Mouse (Mus musculus) liver, embryonic 14.5 days (tissue): Measurements from ENCODE around the gene Sugp1. TPM values are rescaled to one million over a fixed set of nuclear protein-coding genes. Genes with fewer than 3 reads are reported as not detected.

ENCODE experiments used
- ATAC-seq: fragments of 200-750 bp; cut with Nextera tagmentation; 2 replicates; pipeline ENCODE4 v1.8.0; 2017; ENCODE audit warnings: moderate number of reproducible peaks, mild to moderate bottlenecking, moderate library complexity; ENCODE audit not compliant: insufficient read depth
- DNase-seq, 3 experiments: peaks; one replicate each; pipeline ENCODE4 v3.0.0-alpha.2; 2012 to 2013; ENCODE audit warnings: low read depth in 3 of 3, low spot score in 3 of 3
- H3K27ac ChIP-seq: fragments of 300-500 bp; sonication (generic); 2 replicates; pipeline ENCODE4 v1.5.1; 2014; ENCODE audit warnings: moderate library complexity, mild to moderate bottlenecking, control low read depth, inconsistent platforms
- H3K27me3 ChIP-seq: fragments of 300-500 bp; sonication (generic); 2 replicates; pipeline ENCODE4 v1.6.1; 2014; ENCODE audit warnings: mild to moderate bottlenecking, low read length, moderate library complexity; ENCODE audit not compliant: control insufficient read depth, insufficient read depth
- H3K36me3 ChIP-seq: fragments of 300-500 bp; sonication (generic); replicated peaks from 2 replicates; pipeline ENCODE4 v1.6.1; 2014; ENCODE audit warnings: low read depth; ENCODE audit not compliant: control insufficient read depth, insufficient read depth
- H3K4me1 ChIP-seq, 2 experiments: fragments of 200-500 bp in 1 of 2; fragments of 300-500 bp in 1 of 2; sonication (generic) in 1 of 2; replicated peaks; 2 replicates each; pipeline ENCODE4 v1.6.1; 2012 to 2014; ENCODE audit warnings: antibody characterized with exemption in 1 of 2, inconsistent platforms in 1 of 2, low read length in 1 of 2; ENCODE audit not compliant: control insufficient read depth in 2 of 2, insufficient read depth in 2 of 2
- H3K4me2 ChIP-seq: fragments of 300-500 bp; sonication (generic); 2 replicates; pipeline ENCODE4 v1.6.1; 2014; ENCODE audit warnings: low read depth, mild to moderate bottlenecking, control low read depth, moderate library complexity
- H3K4me3 ChIP-seq, 2 experiments: fragments of 200-500 bp in 1 of 2; fragments of 300-500 bp in 1 of 2; sonication (generic) in 1 of 2; 2 replicates each; pipeline ENCODE4 v1.5.1; 2012 to 2014; ENCODE audit warnings: low read depth in 2 of 2, low read length in 2 of 2, mild to moderate bottlenecking in 2 of 2, control low read depth in 1 of 2, inconsistent platforms in 1 of 2, moderate library complexity in 1 of 2; ENCODE audit not compliant: insufficient read depth in 1 of 2
- H3K9ac ChIP-seq: fragments of 300-500 bp; sonication (generic); replicated peaks from 2 replicates; pipeline ENCODE4 v1.6.1; 2014; ENCODE audit warnings: mild to moderate bottlenecking, control low read depth, moderate library complexity
- H3K9me3 ChIP-seq: fragments of 300-500 bp; sonication (generic); 2 replicates; pipeline ENCODE4 v1.6.1; 2016; ENCODE audit warnings: low read length, mixed read lengths; ENCODE audit not compliant: control insufficient read depth
- CTCF ChIP-seq: IDR thresholded peaks from 2 replicates; pipeline ENCODE4 v1.5.1; 2016; ENCODE audit warnings: antibody characterized with exemption, low read depth, control low read depth
- EP300 ChIP-seq: IDR thresholded peaks from 2 replicates; pipeline ENCODE4 v1.6.1; 2016; ENCODE audit warnings: antibody characterized with exemption, low read depth
- WGBS: fragments of 180-500 bp; shearing (Covaris S2); extraction: QIAGEN DNeasy Blood & Tissue Kit; methylation state at CpG from one replicate; pipeline ENCODE4 v1.1.7; 2014; ENCODE audit not compliant: insufficient replicate concordance; 5-methylcytosine and 5-hydroxymethylcytosine counted together
- polyA plus RNA-seq, 2 experiments: library from polyadenylated mRNA; depleted of rRNA in 1 of 2; stranded (reverse) in 1 of 2; unstranded in 1 of 2; fragments of >200 nt; fragmentation: Nextera tagmentation in 1 of 2; extraction: Ambion mirVana in 1 of 2; gene quantifications; 2 replicates each; pipeline versions ENCODE4 v1.2.1 to v1.2.3; 2012 to 2014

The Sugp1 gene
- polyA plus RNA-seq, 2 experiments: 6.2 to 8.8 TPM

DNA sequence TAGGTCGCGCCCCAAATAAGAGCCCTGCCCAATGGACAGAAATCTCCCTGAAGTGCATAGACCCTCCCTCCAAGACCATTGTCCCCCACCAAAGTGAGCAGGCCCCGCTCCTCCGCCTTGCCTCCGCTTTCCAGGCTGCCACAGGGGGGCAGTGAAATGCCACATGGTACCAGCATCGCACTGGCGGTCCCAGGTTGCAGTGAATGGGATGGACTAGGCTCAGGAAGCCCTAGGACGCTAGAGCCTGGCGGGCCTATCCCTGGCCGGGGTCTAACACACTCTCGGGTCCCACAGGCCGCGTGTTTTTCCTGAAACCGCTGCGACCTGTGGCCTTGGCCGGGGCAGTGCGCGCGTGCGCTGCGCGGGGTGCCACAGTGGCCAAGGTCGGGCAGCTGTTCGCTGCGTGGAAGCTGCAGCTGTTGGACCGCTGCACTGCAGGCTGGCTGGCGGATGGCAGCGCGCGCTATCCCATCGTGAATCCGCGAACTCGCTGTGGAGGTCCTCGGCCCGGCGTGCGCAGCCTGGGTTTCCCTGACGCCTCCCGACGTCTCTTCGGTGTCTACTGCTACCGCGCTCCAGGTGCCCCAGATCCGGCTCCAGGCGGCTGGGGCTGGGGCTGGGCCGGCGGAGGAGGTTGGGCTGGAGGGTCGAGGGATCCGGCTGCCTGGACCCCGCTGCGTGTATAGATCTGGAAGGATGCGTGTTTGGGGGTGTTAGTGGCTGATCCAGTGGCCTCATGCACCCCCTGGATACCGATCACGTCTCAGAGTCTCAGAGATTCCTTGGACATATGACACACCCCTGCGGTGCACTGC is 45.4 kb downstream of the Sugp1 start:
- H3K9me3 ChIP-seq: no peaks in the 10 kb centered on the region
- no peak overlapping the region for H3K27ac ChIP-seq
- no peak overlapping the region for H3K4me3 ChIP-seq
- TF ChIP-seq CTCF: peak; percentile 79
- TF ChIP-seq EP300: no peak
- H3K36me3 ChIP-seq: no peaks in the 10 kb centered on the region
- DNase-seq (no peak), ATAC-seq (no peak)
- no peak overlapping the region for H3K9ac ChIP-seq
- no peaks in the 10 kb centered on the region for H3K4me1 ChIP-seq
- peaks cover 82% of the 10 kb centered on the region for H3K27me3 ChIP-seq
- WGBS: 8% methylated on average over 56 of the region's 56 CpGs
- H3K4me2 ChIP-seq: peak overlapping the region; percentile 13; the same call in 1 of the 2 replicates

DNA sequence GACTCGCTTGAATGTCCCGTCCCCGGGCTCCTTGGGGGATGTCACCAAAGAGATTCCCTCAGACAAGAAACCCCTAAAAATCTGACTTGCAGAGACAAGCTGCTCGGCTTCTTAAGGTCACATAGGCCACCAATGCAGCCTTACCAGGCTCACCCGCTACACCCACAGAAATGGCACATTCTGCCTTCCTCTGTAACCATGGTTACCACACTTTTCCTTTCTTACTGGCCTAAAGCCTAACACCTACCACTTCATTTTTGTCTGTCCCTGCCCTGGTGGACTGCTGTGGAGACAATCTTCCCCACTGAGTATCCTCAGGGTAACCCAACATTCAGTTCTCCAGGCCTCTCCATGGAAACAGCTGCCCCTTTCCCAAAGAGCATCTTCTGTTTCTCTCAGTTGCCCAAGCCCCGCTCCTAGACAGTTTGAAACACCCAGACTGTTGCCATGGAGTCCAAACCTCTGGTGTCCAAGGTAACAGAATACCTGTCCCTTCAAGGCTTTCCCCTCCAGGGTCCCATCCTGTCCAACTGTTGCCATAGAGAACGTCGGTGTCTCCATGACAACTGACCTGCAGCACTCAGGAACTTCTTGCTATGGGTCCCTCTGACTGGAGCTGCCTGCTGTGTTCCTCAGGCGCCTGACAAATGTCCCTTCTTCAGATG is 46.8 kb downstream of the Sugp1 start:
- no peaks in the 10 kb centered on the region for H3K36me3 ChIP-seq
- ATAC-seq: no peak
- peaks cover 68% of the 10 kb centered on the region for H3K27me3 ChIP-seq

DNA sequence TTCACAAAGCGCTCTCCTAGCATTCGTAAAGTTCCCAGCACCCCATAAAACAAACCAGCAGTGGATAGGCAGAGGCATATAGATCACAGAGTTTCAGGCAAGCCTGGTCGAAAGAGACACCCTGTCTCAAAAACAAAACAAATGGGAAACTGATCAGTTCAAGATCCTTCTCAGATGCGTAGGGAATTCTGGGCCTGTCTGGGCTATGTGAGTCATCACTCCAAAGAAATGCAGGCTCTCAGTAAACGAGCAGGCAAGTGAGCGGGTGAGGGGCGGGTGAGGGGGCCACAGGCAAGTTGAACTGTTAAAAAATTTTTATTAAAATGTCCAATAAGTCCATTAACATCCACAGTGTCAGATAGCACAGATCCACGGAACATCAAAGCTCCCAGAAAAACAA is 50.2 kb downstream of the Sugp1 start:
- peaks cover 35% of the 10 kb centered on the region for H3K27me3 ChIP-seq
- ATAC-seq (no peak), DNase-seq (no peak)
- H3K4me2 ChIP-seq: no peak overlapping the region
- TF ChIP-seq EP300: no peak
- no peak for TF ChIP-seq CTCF
- H3K36me3 ChIP-seq: no peaks in the 10 kb centered on the region
- H3K9me3 ChIP-seq: no peaks in the 10 kb centered on the region
- no peak overlapping the region for H3K4me3 ChIP-seq
- no peaks in the 10 kb centered on the region for H3K4me1 ChIP-seq
- no peak overlapping the region for H3K9ac ChIP-seq
- 50% methylated on average over 8 of the region's 8 CpGs for WGBS
- no peak overlapping the region for H3K27ac ChIP-seq

More for the DNA sequence above, 46.8 kb downstream of the Sugp1 start:
- H3K27ac ChIP-seq: no peak overlapping the region
- H3K9me3 ChIP-seq: no peaks in the 10 kb centered on the region
- no peak overlapping the region for H3K9ac ChIP-seq
- TF ChIP-seq CTCF (no peak), EP300 (no peak)
- 52% methylated on average over 9 of the region's 9 CpGs for WGBS
- H3K4me1 ChIP-seq: no peaks in the 10 kb centered on the region
- H3K4me3 ChIP-seq: no peak overlapping the region
- H3K4me2 ChIP-seq: no peak overlapping the region
- no peak for DNase-seq

DNA sequence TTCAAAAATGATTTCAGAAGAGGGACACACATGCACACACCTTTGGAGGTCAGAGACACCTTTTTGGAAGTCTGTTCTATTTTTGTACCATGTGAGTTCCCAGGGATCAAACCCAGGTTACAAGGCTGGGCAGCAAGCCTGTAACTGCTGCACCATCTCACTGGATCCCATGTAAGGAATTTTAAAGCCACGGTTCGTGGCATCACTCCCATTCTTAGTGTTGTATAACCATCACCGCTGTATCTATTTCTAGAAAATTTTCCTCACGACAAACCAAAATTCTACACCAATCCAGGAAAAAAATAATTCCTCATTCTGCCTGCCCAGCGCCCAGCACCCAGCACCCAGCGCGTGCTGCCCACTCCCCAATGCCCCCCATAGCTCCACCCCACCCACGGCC is 56.7 kb downstream of the Sugp1 start:
- Histone ChIP-seq H3K9me3 (no peaks in the 10 kb centered on the region), H3K9ac (no peak overlapping the region), H3K36me3 (no peaks in the 10 kb centered on the region), H3K27ac (no peak overlapping the region), H3K4me2 (no peak overlapping the region), H3K4me3 (no peak overlapping the region), H3K4me1 (no peaks in the 10 kb centered on the region), H3K27me3 (no peaks in the 10 kb centered on the region)
- TF ChIP-seq CTCF (no peak), EP300 (no peak)
- WGBS: 58% methylated on average over 8 of the region's 8 CpGs
- DNase-seq: no peak
- no peak for ATAC-seq

DNA sequence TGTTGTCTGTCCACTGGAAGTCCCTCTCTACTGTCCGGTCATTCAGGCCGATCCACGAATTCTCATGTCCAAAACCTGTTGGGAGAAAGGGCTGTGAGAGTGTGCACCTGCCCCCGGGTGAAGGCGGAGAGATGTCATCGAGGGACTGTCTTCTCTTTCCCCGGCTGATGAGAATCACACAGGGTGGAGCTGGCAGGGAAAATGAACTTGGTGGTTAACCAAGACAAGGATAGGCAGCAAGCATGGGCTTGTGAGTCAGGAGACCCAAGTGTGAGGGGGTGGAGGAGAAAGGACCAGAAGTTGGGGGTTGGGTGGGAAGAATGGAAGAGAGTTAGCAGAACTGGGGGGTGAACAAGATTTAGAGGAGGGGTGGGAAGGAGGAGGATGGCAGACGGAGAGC is 57.6 kb downstream of the Sugp1 start:
- TF ChIP-seq CTCF: no peak
- TF ChIP-seq EP300: no peak
- Histone ChIP-seq H3K4me2 (no peak overlapping the region), H3K4me3 (no peak overlapping the region), H3K4me1 (no peaks in the 10 kb centered on the region), H3K27ac (no peak overlapping the region), H3K9me3 (no peaks in the 10 kb centered on the region), H3K36me3 (no peaks in the 10 kb centered on the region), H3K27me3 (no peaks in the 10 kb centered on the region), H3K9ac (no peak overlapping the region)
- WGBS: 62% methylated on average over 8 of the region's 8 CpGs
- ATAC-seq (no peak), DNase-seq (no peak)
